Mouse (Mus musculus) C2C12 (cell line): ENCODE measurements around the gene Snrnp70.

ENCODE experiments used
- CEBPB ChIP-seq: IDR thresholded peaks from one replicate; pipeline ENCODE4 v1.6.1; 2011; ENCODE audit warnings: low read depth, mild to moderate bottlenecking, control low read depth, moderate library complexity
- CTCF ChIP-seq: IDR thresholded peaks from one replicate; pipeline ENCODE4 v1.5.1; 2011; ENCODE audit not compliant: control insufficient read depth, insufficient read depth, insufficient read length

- TF ChIP-seq CTCF (no peak), CEBPB (no peak)
Observed at GRCm38 (mm10) chr7:45339410-45340065, 56.0 kb downstream of the Snrnp70 start.
